Mouse (Mus musculus) layer of hippocampus, adult 18-20 months (tissue): ENCODE results near the gene Slc16a5. TPM values are rescaled to one million over a fixed set of nuclear protein-coding genes. Genes with fewer than 3 reads are reported as not detected.
"Not testable (repeated sequence)": the region's sequence is repeated elsewhere in the genome, so short reads cannot be mapped to it uniquely, and the experiment has no call there.

Experiments used
- DNase-seq, 2 experiments: peaks; one replicate each; pipeline ENCODE4 v3.0.0; 2022; ENCODE audit warnings: low spot score in 2 of 2
- total RNA-seq, 2 experiments: library from RNA; stranded (reverse); gene quantifications; 2 replicates each; pipeline ENCODE4 v1.2.3; 2021

Gene Slc16a5
- total RNA-seq, 2 experiments from 2014 or later, result not detected

GRCm38 (mm10) chr11:115478296-115478938 lies 16.1 kb downstream of the Slc16a5 start:
- peak in 1 of 2 experiments; percentile 1 for DNase-seq

GRCm38 (mm10) chr11:115481553-115482259 lies 19.4 kb downstream of the Slc16a5 start:
- DNase-seq, result peak; percentile 74 to 88

- no peak for DNase-seq
Measured at GRCm38 (mm10) chr11:115483278-115483677, 21.0 kb downstream of the Slc16a5 start.

GRCm38 (mm10) chr11:115483726-115484125 lies 21.5 kb downstream of the Slc16a5 start:
- peak; percentile 66 to 92 for DNase-seq

GRCm38 (mm10) chr11:115485155-115485554 lies 22.9 kb downstream of the Slc16a5 start:
- no peak for DNase-seq

GRCm38 (mm10) chr11:115488551-115489104 lies 26.4 kb downstream of the Slc16a5 start:
- DNase-seq, result no peak

- no peak for DNase-seq
Measured at GRCm38 (mm10) chr11:115490441-115491355, 28.4 kb downstream of the Slc16a5 start.

- DNase-seq, result peak; percentile 83 to 88
Measured at GRCm38 (mm10) chr11:115491356-115492083, 29.2 kb downstream of the Slc16a5 start, which contains the start of gene Nt5c. TSS of gene Nt5c (minus strand) at chr11:115491862.

- DNase-seq, result no peak
Measured at GRCm38 (mm10) chr11:115492387-115492786, 30.1 kb downstream of the Slc16a5 start.

- not testable (repeated sequence) for DNase-seq
Measured at GRCm38 (mm10) chr11:115496559-115496958, 34.3 kb downstream of the Slc16a5 start.

- no peak for DNase-seq
Measured at GRCm38 (mm10) chr11:115502636-115503035, 40.4 kb downstream of the Slc16a5 start.

GRCm38 (mm10) chr11:115506586-115506985 lies 44.3 kb downstream of the Slc16a5 start:
- DNase-seq, result no peak

- no peak for DNase-seq
Measured at GRCm38 (mm10) chr11:115508061-115508460, 45.8 kb downstream of the Slc16a5 start.

GRCm38 (mm10) chr11:115509773-115510506 lies 47.7 kb downstream of the Slc16a5 start:
- DNase-seq, result no peak

- DNase-seq, result no peak
Measured at GRCm38 (mm10) chr11:115510507-115510888, 48.2 kb downstream of the Slc16a5 start.

GRCm38 (mm10) chr11:115511121-115511520 lies 48.8 kb downstream of the Slc16a5 start:
- no peak for DNase-seq

- DNase-seq, result no peak
Measured at GRCm38 (mm10) chr11:115512004-115512403, 49.7 kb downstream of the Slc16a5 start.

GRCm38 (mm10) chr11:115512407-115513183 lies 50.3 kb downstream of the Slc16a5 start:
- no peak for DNase-seq
